Mouse (Mus musculus): ENCODE data around the gene Golt1a. TPM values are rescaled to one million over a fixed set of nuclear protein-coding genes. Genes with fewer than 3 reads are reported as not detected.

Golt1a gene
- polyA plus RNA-seq, 1 experiment from 2014 or later, result 15.4 TPM

DNA sequence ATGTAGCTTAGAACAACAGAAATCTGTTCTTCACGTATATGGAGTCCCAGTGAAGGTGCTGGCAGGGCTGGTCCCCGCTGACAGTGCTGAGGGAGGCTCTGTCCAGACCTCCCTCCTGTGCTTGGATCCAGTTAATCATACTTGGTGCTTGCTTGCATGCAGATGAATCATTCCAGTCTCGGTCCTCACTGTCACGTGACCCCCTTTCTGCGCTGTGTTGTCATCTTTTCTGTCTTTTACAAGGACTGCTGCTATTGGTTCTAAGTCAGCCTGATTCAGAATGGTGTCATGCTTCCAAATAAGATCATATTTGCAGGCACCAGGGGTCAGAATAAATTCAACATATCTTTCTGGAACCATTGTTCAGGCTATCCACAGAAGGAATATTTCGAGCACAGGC, 17.7 kb upstream of the Golt1a start:
- H3K9ac ChIP-seq (ENCODE audit: low read depth, low read length), result no peak overlapping the region
- no peaks in the 10 kb centered on the region for H3K4me1 ChIP-seq (replicated peaks; ENCODE audit: insufficient read depth, low read length)
- no peak for TF ChIP-seq CTCF (IDR thresholded peaks at IDR 0.05; ENCODE audit: low read depth)
- H3K4me2 ChIP-seq (ENCODE audit: low read length), result no peak overlapping the region
- no peaks in the 10 kb centered on the region for H3K9me3 ChIP-seq (replicated peaks; ENCODE audit: low read length)
- H3K4me3 ChIP-seq (replicated peaks; ENCODE audit: low read depth, low read length), result no peak overlapping the region
- 0 out of 2 replicates have a peak, but pooled peaks cover 13% of the 10 kb centered on the region for H3K36me3 ChIP-seq (ENCODE audit: insufficient read depth, low read length)
- H3K27ac ChIP-seq, result no peak overlapping the region
- DNase-seq (ENCODE audit: low spot score) (no peak), ATAC-seq (replicated peaks; ENCODE audit: low FRiP score, low read depth) (no peak)
- WGBS, result 86% methylated on average over 6 of the region's 6 CpGs
- H3K27me3 ChIP-seq (ENCODE audit: insufficient read depth, low read length), result no peaks in the 10 kb centered on the region

DNA sequence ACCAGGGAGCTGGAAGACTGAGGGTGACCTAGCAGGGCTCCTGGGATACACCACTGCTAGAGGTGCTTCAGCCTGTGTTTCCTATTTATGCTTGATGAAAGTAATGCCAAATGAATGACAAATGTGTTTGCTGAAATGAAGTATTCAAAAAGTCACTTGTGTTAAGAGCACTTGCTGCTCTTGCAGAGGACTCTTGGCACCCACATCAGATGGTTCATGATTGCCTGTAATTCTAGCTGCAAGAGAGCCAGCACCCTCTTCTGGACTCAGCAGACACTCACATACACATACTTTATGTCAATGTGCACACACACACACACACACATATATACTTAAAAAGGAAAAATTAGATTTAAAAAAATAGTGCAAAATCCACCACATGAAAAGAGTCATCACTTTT, 17.0 kb upstream of the Golt1a start:
- no peak overlapping the region for H3K4me2 ChIP-seq (ENCODE audit: low read length)

DNA sequence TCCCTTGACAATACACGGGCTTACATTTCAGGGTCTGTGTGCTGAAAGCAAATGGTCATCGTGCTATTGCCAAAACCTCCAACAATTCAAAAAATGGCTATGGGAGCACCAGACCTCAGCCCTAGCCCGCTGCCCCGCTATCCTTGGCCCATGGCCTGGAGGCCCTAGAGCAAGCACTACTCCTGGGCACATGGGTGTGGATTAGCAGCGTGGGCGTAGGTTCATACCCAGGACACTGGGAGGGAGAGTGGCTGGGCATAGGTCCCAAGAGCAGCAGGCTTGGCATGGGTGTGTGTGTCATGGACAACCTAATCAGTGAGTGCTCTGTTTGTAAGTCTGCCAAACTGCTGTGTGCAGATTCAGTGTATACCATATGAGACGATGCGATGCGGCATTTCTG, 13.2 kb upstream of the Golt1a start:
- 83% methylated on average over 9 of the region's 9 CpGs for WGBS
- Histone ChIP-seq H3K9me3 (replicated peaks; ENCODE audit: low read length) (no peaks in the 10 kb centered on the region), H3K27me3 (ENCODE audit: insufficient read depth, low read length) (peaks cover 7% of the 10 kb centered on the region; the same call in 1 of the 2 replicates), H3K4me2 (ENCODE audit: low read length) (no peak overlapping the region), H3K4me1 (replicated peaks; ENCODE audit: insufficient read depth, low read length) (0 out of 2 replicates have a peak, but pooled peaks cover 5% of the 10 kb centered on the region), H3K36me3 (ENCODE audit: insufficient read depth, low read length) (0 out of 2 replicates have a peak, but pooled peaks cover 11% of the 10 kb centered on the region), H3K27ac (no peak overlapping the region), H3K4me3 (replicated peaks; ENCODE audit: low read depth, low read length) (no peak overlapping the region), H3K9ac (ENCODE audit: low read depth, low read length) (no peak overlapping the region)
- DNase-seq (ENCODE audit: low spot score), result no peak
- ATAC-seq (replicated peaks; ENCODE audit: low FRiP score, low read depth), result no peak
- no peak for TF ChIP-seq CTCF (IDR thresholded peaks at IDR 0.05; ENCODE audit: low read depth)

More for the DNA sequence above, 17.0 kb upstream of the Golt1a start:
- Histone ChIP-seq H3K27me3 (ENCODE audit: insufficient read depth, low read length) (0 out of 2 replicates have a peak, but pooled peaks cover 3% of the 10 kb centered on the region), H3K4me3 (replicated peaks; ENCODE audit: low read depth, low read length) (no peak overlapping the region), H3K9me3 (replicated peaks; ENCODE audit: low read length) (no peaks in the 10 kb centered on the region), H3K9ac (ENCODE audit: low read depth, low read length) (no peak overlapping the region), H3K36me3 (ENCODE audit: insufficient read depth, low read length) (0 out of 2 replicates have a peak, but pooled peaks cover 11% of the 10 kb centered on the region), H3K27ac (no peak overlapping the region), H3K4me1 (replicated peaks; ENCODE audit: insufficient read depth, low read length) (no peaks in the 10 kb centered on the region)
- DNase-seq (ENCODE audit: low spot score) (no peak), ATAC-seq (replicated peaks; ENCODE audit: low FRiP score, low read depth) (no peak)
- peak; percentile 37; the same call in 1 of the 2 replicates for TF ChIP-seq CTCF (IDR thresholded peaks at IDR 0.05; ENCODE audit: low read depth)

DNA sequence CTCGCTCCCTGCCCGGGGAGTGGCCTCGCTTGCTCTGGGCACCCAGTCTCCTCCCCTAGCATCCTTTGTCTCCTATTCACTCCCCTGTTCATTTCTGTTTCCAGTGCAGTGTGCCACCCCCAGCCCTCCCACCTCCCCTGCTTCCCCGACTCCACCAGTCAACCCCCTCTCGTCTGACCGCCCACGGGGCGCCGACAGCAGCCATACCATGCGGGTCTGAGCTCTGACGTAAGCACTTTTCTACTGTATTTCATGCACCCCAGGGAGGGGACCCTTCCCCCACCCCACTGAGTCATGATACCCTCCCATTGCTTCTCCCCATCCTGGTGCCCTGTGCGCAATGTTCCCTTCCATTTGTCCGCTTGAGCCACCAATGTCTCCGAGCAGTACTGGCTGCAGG, 10.8 kb upstream of the Golt1a start:
- ATAC-seq (replicated peaks; ENCODE audit: low FRiP score, low read depth), result no peak

DNA sequence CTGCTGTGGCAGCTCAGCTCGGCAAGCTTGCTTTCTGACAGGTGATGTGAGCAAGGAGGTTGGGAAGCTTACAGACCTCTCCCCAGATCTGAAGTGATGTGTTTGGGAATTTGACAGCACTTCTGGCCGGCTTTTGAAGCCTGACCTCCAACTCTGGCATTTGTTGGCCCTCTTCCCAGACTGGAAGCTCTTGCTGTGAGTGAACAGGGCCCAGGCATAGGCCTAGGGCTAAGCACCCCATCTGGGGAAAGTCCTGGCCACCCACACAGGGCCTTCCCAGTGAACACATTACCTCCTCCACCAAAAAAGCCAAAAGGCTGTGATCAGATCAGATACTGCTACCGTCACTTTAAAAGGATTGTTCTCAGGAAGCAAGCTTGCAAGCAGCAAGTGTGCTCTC, 7.1 kb upstream of the Golt1a start:
- no peaks in the 10 kb centered on the region for H3K36me3 ChIP-seq (ENCODE audit: insufficient read depth, low read length)
- H3K27me3 ChIP-seq (ENCODE audit: insufficient read depth, low read length), result peaks cover 5% of the 10 kb centered on the region; the same call in 1 of the 2 replicates
- H3K4me2 ChIP-seq (ENCODE audit: low read length), result no peak overlapping the region
- peak; percentile 62 for DNase-seq (ENCODE audit: low spot score)
- no peak overlapping the region for H3K9ac ChIP-seq (ENCODE audit: low read depth, low read length)
- no peaks in the 10 kb centered on the region for H3K9me3 ChIP-seq (replicated peaks; ENCODE audit: low read length)
- H3K4me3 ChIP-seq (replicated peaks; ENCODE audit: low read depth, low read length), result no peak overlapping the region
- no peak overlapping the region for H3K27ac ChIP-seq
- ATAC-seq (replicated peaks; ENCODE audit: low FRiP score, low read depth), result no peak
- 0 out of 2 replicates have a peak, but pooled peaks cover 5% of the 10 kb centered on the region for H3K4me1 ChIP-seq (replicated peaks; ENCODE audit: insufficient read depth, low read length)
- WGBS, result 38% methylated on average over 3 of the region's 3 CpGs
- no peak for TF ChIP-seq CTCF (IDR thresholded peaks at IDR 0.05; ENCODE audit: low read depth)

More for the DNA sequence above, 10.8 kb upstream of the Golt1a start:
- H3K9ac ChIP-seq (ENCODE audit: low read depth, low read length), result no peak overlapping the region
- H3K4me2 ChIP-seq (ENCODE audit: low read length), result peak overlapping the region; percentile 18; the same call in 1 of the 2 replicates
- H3K4me3 ChIP-seq (replicated peaks; ENCODE audit: low read depth, low read length), result no peak overlapping the region
- H3K27ac ChIP-seq, result no peak overlapping the region
- no peaks in the 10 kb centered on the region for H3K9me3 ChIP-seq (replicated peaks; ENCODE audit: low read length)
- H3K36me3 ChIP-seq (ENCODE audit: insufficient read depth, low read length), result 0 out of 2 replicates have a peak, but pooled peaks cover 9% of the 10 kb centered on the region
- WGBS, result 28% methylated on average over 14 of the region's 14 CpGs
- DNase-seq (ENCODE audit: low spot score), result peak; percentile 15
- H3K27me3 ChIP-seq (ENCODE audit: insufficient read depth, low read length), result peaks cover 7% of the 10 kb centered on the region; the same call in 1 of the 2 replicates
- TF ChIP-seq CTCF (IDR thresholded peaks at IDR 0.05; ENCODE audit: low read depth), result no peak
- H3K4me1 ChIP-seq (replicated peaks; ENCODE audit: insufficient read depth, low read length), result 0 out of 2 replicates have a peak, but pooled peaks cover 5% of the 10 kb centered on the region

DNA sequence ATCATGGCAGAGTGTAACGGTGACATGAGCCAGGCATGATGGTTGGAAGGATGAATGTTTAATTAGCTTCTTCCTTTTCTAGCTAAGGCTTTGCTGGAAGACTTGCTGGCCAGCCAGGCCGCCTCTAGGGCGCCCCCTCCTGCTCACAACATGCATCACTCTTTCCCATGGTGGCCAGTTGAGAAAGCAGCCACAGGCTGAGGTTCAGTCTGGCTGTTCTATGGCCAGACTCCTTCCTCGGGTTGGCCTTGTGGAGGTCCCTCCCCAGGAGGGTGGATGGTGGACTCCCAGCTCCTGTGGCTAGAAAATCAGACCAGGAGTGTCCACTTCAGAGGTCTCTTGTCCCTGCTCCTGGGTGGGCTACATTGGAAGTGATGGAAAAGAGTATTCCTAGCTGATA, 2.8 kb upstream of the Golt1a start:
- Histone ChIP-seq H3K9me3 (replicated peaks; ENCODE audit: low read length) (no peaks in the 10 kb centered on the region), H3K27ac (no peak overlapping the region), H3K4me2 (ENCODE audit: low read length) (no peak overlapping the region), H3K36me3 (ENCODE audit: insufficient read depth, low read length) (no peaks in the 10 kb centered on the region), H3K9ac (ENCODE audit: low read depth, low read length) (no peak overlapping the region), H3K4me3 (replicated peaks; ENCODE audit: low read depth, low read length) (no peak overlapping the region), H3K4me1 (replicated peaks; ENCODE audit: insufficient read depth, low read length) (0 out of 2 replicates have a peak, but pooled peaks cover 5% of the 10 kb centered on the region), H3K27me3 (ENCODE audit: insufficient read depth, low read length) (no peaks in the 10 kb centered on the region)
- ATAC-seq (replicated peaks; ENCODE audit: low FRiP score, low read depth), result no peak
- peak; percentile 87 for DNase-seq (ENCODE audit: low spot score)
- TF ChIP-seq CTCF (IDR thresholded peaks at IDR 0.05; ENCODE audit: low read depth), result peak; percentile 96
- WGBS, result 8% methylated on average over 4 of the region's 4 CpGs

DNA sequence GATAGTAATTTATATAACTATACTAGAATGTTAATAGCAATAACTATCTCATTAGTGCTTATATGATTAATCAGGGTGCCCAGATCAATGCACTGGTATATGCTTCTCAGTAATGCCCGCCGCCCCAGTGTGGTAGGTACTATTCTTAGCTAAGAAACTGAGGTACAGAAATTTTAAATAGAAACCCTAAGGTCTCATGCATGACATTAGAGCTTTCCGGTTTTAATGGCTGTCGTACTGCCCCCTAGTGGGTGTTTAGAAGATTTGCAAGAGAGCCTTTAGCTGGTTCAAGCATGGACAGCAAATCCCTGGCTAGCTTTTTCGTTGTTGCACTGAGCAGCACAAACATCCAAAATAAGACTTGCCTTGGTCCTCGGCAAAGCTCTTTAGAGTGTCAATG, 2.3 kb upstream of the Golt1a start:
- no peaks in the 10 kb centered on the region for H3K27me3 ChIP-seq (ENCODE audit: insufficient read depth, low read length)
- H3K4me2 ChIP-seq (ENCODE audit: low read length), result no peak overlapping the region
- H3K9me3 ChIP-seq (replicated peaks; ENCODE audit: low read length), result no peaks in the 10 kb centered on the region
- ATAC-seq (replicated peaks; ENCODE audit: low FRiP score, low read depth) (no peak), DNase-seq (ENCODE audit: low spot score) (peak; percentile 90)
- 0 out of 2 replicates have a peak, but pooled peaks cover 5% of the 10 kb centered on the region for H3K4me1 ChIP-seq (replicated peaks; ENCODE audit: insufficient read depth, low read length)
- no peaks in the 10 kb centered on the region for H3K36me3 ChIP-seq (ENCODE audit: insufficient read depth, low read length)
- TF ChIP-seq CTCF (IDR thresholded peaks at IDR 0.05; ENCODE audit: low read depth), result peak; percentile 88
- H3K27ac ChIP-seq, result no peak overlapping the region
- 17% methylated on average over 6 of the region's 6 CpGs for WGBS
- H3K9ac ChIP-seq (ENCODE audit: low read depth, low read length), result no peak overlapping the region
- no peak overlapping the region for H3K4me3 ChIP-seq (replicated peaks; ENCODE audit: low read depth, low read length)
